Mouse (Mus musculus) stomach, postnatal 0 days (tissue): Measurements from ENCODE around the gene Gm10273.

Source experiments
- CTCF ChIP-seq: IDR thresholded peaks from 2 replicates; pipeline ENCODE4 v1.5.1; 2016; ENCODE audit warnings: antibody characterized with exemption, low read depth, mild to moderate bottlenecking, moderate library complexity
- EP300 ChIP-seq: optimal IDR thresholded peaks from 2 replicates; pipeline ENCODE3; 2016; ENCODE audit warnings: antibody characterized with exemption

DNA sequence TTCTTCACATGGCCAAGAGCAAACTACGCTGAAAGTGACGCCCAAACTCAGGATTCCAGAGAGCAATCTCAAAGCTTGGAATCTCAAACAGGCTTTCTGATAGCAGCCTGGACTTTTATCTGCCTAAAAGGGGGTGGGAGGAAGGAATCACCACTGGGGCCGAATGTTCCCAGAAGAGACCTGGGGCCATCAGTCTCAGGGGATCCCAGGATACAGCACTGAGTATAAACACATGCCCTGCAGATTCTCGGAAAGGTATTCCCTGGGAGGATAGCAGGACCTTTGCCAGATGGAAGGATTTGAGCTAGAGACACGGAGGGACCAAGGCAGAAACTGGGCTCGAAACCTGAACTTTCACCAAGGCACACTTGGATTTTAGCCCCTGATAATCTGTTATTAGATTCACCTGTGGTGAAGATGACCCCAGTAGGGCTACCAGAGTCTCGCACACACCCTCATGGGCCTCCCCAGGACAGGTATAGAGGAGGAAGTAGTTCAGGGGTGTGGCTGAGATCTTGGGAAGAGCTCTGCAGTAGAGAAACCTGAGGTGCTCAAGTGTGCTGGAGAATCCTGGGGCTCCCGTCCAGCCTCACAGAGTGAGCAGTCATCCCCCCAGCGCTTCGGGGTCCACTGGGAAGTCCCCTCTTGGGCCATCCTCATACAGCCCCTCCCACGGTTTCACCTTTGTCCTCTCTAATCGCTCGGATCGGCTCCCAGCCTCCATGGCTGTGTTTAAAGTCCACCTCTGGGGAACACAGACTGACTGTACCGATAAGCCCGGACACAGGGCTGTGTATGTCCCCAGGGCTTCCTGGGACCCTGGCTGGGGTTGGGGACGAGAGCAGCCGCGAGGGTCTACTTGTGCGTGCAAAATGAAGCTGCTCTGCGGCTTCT is 7.7 kb downstream of the Gm10273 start, which contains the start of gene Pla2g12b:
- TF ChIP-seq CTCF, result no peak
- TF ChIP-seq EP300, result no peak
